Mouse (Mus musculus) heart, embryonic 13.5 days (tissue): Measurements from ENCODE around the gene Ttc21b. TPM values are rescaled to one million over a fixed set of nuclear protein-coding genes. Genes with fewer than 3 reads are reported as not detected.

Experiments used
- polyA plus RNA-seq: library from polyadenylated mRNA; unstranded; fragments of >200 nt; fragmentation: Nextera tagmentation; extraction: Ambion mirVana; gene quantifications from 2 replicates; pipeline ENCODE4 v1.2.1, GENCODE M21; 2015

Gene Ttc21b
- polyA plus RNA-seq, 1 experiment from 2014 or later: 5.7 TPM

Other genes with a start within 250 kb of the Ttc21b start
- gene Galnt3, start 131.6 kb downstream of the Ttc21b start, polyA plus RNA-seq: 0.43 and 0.70 TPM in 2 replicates
- gene Scn1a, start 184.2 kb upstream of the Ttc21b start, polyA plus RNA-seq: 0.05 TPM in 2 replicates